Mouse (Mus musculus) monocyte, adult 5-6 weeks (primary cell): ENCODE data around the gene Cdc40. TPM values are rescaled to one million over a fixed set of nuclear protein-coding genes. Genes with fewer than 3 reads are reported as not detected.

Experiments
- ATAC-seq: fragments of 153-309, 156-312 bp; replicated peaks from 2 replicates; pipeline ENCODE4 v1.8.0; 2017; ENCODE audit warnings: mild to moderate bottlenecking; ENCODE audit not compliant: low TSS enrichment, insufficient number of reproducible peaks, severe bottlenecking, poor library complexity, low FRiP score
- total RNA-seq: library from RNA; stranded (forward); fragments of 200-1000, 200-491, 200-594 nt; gene quantifications from 3 replicates; pipeline ENCODE4 v1.2.3, GENCODE M21; 2017

Cdc40 gene
- total RNA-seq, 1 experiment from 2014 or later, result 69.4 TPM

GRCm38 (mm10) chr10:40806221-40806620 is 76.9 kb downstream of the Cdc40 start:
- no peak for ATAC-seq

- no peak for ATAC-seq
These were observed 77.9 kb downstream of the Cdc40 start for GRCm38 (mm10) chr10:40805221-40805620.

GRCm38 (mm10) chr10:40792115-40792514 is 91.0 kb downstream of the Cdc40 start:
- no peak for ATAC-seq

GRCm38 (mm10) chr10:40790406-40790805 is 92.7 kb downstream of the Cdc40 start:
- ATAC-seq, result no peak

Other genes starting within 250 kb of the Cdc40 start
- gene Mettl24, start 200.0 kb downstream of the Cdc40 start, total RNA-seq, result not detected in 3 replicates
- not detected in 3 replicates for gene Wasf1, start 164 bp upstream of the Cdc40 start, total RNA-seq
- not detected in 3 replicates for gene Gpr6, start 189.0 kb upstream of the Cdc40 start, total RNA-seq